Comparison of ENCODE assay signal across 8 mouse cellular contexts in the genomic region with DNA sequence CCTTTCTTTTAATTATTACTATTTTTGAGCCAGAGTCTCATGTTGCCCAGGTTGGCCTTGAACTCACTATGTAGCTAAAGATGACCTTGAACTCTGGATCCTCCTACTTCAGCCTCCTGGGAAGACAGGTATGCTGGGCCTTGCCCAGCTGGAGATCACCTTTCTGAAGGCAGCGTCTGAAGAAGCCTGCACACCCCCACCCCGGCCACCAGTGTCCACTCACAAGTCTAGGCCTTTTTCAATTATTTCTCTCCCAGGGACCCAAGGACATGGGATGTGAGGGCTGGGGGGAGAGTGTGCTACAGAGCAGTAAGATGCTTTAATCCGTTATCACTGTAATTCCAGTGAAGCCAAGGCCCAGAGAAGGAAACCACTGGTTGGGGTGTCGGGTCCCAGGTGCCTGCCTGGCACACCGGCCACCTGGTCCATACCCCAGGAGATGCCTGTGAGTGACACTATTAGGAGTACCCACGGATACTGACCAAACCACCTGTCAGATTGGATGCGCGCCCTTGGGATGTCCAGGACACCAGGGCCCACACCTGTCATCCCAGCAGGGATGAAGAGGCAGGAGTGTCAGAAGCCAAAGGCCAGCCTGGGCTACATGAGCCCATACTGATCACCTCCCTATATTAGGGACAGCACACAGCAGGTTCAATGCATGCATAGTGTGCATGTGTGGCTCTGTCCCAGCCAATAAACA. TPM values are rescaled to one million over a fixed set of nuclear protein-coding genes. Genes with fewer than 3 reads are reported as not detected.
A peak's percentile ranks its signal among the peaks of the same experiment; 100 is the strongest.
DNase-seq lines count a peak whose midpoint lies in the region; ATAC-seq and TF ChIP-seq lines count a peak whose summit lies in the region.
"Had no signal": no experiment of that assay in that cellular context is flagged by ENCODE, and none has a peak within 500 bp of the region (broad histone marks: within the 10 kb centered on the region; RNA-seq: fewer than 3 reads in every experiment).

No protein-coding gene starts in this region.

- no peak overlapping the region for H3K27ac ChIP-seq in hindbrain, postnatal 0 days
- H3K27ac ChIP-seq: midbrain, embryonic 12.5 days had no signal

- TF ChIP-seq CTCF in hindbrain, postnatal 0 days (IDR thresholded peaks at IDR 0.05; ENCODE audit: low read depth), result no peak

- H3K4me3 ChIP-seq in hindbrain, postnatal 0 days (ENCODE audit: low read length), result no peak overlapping the region

- H3K36me3 ChIP-seq in hindbrain, postnatal 0 days (ENCODE audit: insufficient read depth, low read length), result no peaks in the 10 kb centered on the region
- H3K36me3 ChIP-seq: midbrain, embryonic 12.5 days had no signal

- ATAC-seq in hindbrain, postnatal 0 days, result no peak

- no peaks in the 10 kb centered on the region for H3K27me3 ChIP-seq in hindbrain, postnatal 0 days (ENCODE audit: insufficient read depth, low read length)

- peak; percentile 28 for DNase-seq in layer of hippocampus, adult 11-12 months (ENCODE audit: low spot score)
- DNase-seq in layer of hippocampus, adult 9-10 months (ENCODE audit: low spot score), result no peak
- peak; percentile 9 for DNase-seq in urinary bladder, postnatal 10 days (ENCODE audit: low spot score)
- DNase-seq in urinary bladder, adult 18-20 months (ENCODE audit: low spot score in 2 of 2), result no peak
- peak; percentile 5 for DNase-seq in kidney, adult 18-20 months
- peak; percentile 49 for DNase-seq in testis, postnatal 10 days (ENCODE audit: low spot score)
- DNase-seq in hindbrain, postnatal 0 days (ENCODE audit: low spot score), result no peak

- no peak overlapping the region for H3K4me2 ChIP-seq in hindbrain, postnatal 0 days (ENCODE audit: low read depth, low read length)

- H3K9me3 ChIP-seq in hindbrain, postnatal 0 days (ENCODE audit: low read length), result no peaks in the 10 kb centered on the region
- H3K9me3 ChIP-seq: midbrain, embryonic 12.5 days had no signal

- H3K9ac ChIP-seq in hindbrain, postnatal 0 days (replicated peaks; ENCODE audit: low read length), result no peak overlapping the region
- H3K9ac ChIP-seq: midbrain, embryonic 12.5 days had no signal

- 78% methylated on average over 8 of the region's 8 CpGs for WGBS in hindbrain, postnatal 0 days

- peaks cover 9% of the 10 kb centered on the region for H3K4me1 ChIP-seq in hindbrain, postnatal 0 days (ENCODE audit: insufficient read depth, low read length)

RNA-seq across cellular contexts. Expression of gene Nfic, which starts 27.5 kb away (rescaled TPM):
- total RNA-seq in hindbrain, postnatal 0 days (2014; rRNA removed), result 17.2 and 26.5 TPM in 2 replicates
- 33.8 and 34.6 TPM in 2 replicates for polyA plus RNA-seq in hindbrain, postnatal 0 days (2015; fragmentation: Nextera tagmentation; extraction: Ambion mirVana)

RNA-seq across cellular contexts. Expression of gene Smim24, which starts 35.1 kb away (rescaled TPM):
- total RNA-seq in hindbrain, postnatal 0 days (2014; rRNA removed), result 2.9 and 3.7 TPM in 2 replicates
- 1.4 and 1.7 TPM in 2 replicates for polyA plus RNA-seq in hindbrain, postnatal 0 days (2015; fragmentation: Nextera tagmentation; extraction: Ambion mirVana)

RNA-seq across cellular contexts. Expression of gene Gm48552, which starts 39.1 kb away (rescaled TPM):
- total RNA-seq in hindbrain, postnatal 0 days (2014; rRNA removed), result 7.5 TPM in 2 replicates
- polyA plus RNA-seq in hindbrain, postnatal 0 days (2015; fragmentation: Nextera tagmentation; extraction: Ambion mirVana), result 2.7 and 4.0 TPM in 2 replicates

RNA-seq across cellular contexts. Expression of gene Gm48551, which starts 43.7 kb away (rescaled TPM):
- 2.1 and 3.3 TPM in 2 replicates for total RNA-seq in hindbrain, postnatal 0 days (2014; rRNA removed)
- polyA plus RNA-seq in hindbrain, postnatal 0 days (2015; fragmentation: Nextera tagmentation; extraction: Ambion mirVana), result 5.3 and 7.0 TPM in 2 replicates

RNA-seq across cellular contexts. Expression of gene Dohh, which starts 43.7 kb away (rescaled TPM):
- 146 TPM in 2 replicates for total RNA-seq in hindbrain, postnatal 0 days (2014; rRNA removed)
- polyA plus RNA-seq in hindbrain, postnatal 0 days (2015; fragmentation: Nextera tagmentation; extraction: Ambion mirVana), result 111 and 114 TPM in 2 replicates

Comparison
In these comparisons a context has a peak if more than half of its experiments do, and no peak if none do; other contexts are left out.
1. DNase-seq: peak in layer of hippocampus, adult 11-12 months (single experiment), urinary bladder, postnatal 10 days (single experiment), kidney, adult 18-20 months (single experiment) and testis, postnatal 10 days (single experiment); none in layer of hippocampus, adult 9-10 months (single experiment), urinary bladder, adult 18-20 months (0 of 2) and hindbrain, postnatal 0 days (single experiment).